Mouse (Mus musculus) heart, adult 2 months (tissue): Measurements from ENCODE around the gene Scn10a.

Experiments used
- CTCF ChIP-seq: fragments of 200-600 bp; IDR thresholded peaks from 2 replicates; pipeline ENCODE4 v1.8.1; 2022; ENCODE audit warnings: antibody characterized with exemption, mild to moderate bottlenecking, moderate library complexity
- POLR2A ChIP-seq: fragments of 200-500 bp; IDR thresholded peaks from 2 replicates; pipeline ENCODE4 v1.6.1; 2011; ENCODE audit warnings: mild to moderate bottlenecking, low read depth, low read length, control low read depth; ENCODE audit not compliant: insufficient read depth

- TF ChIP-seq CTCF (no peak), POLR2A (no peak)
Measured at GRCm38 (mm10) chr9:119566214-119566613, 152.9 kb downstream of the Scn10a start.
